Mouse (Mus musculus): ENCODE measurements at regions not wholly inside any gene's neighbourhood (a gene's known extent, or its start where the extent isn't known, plus 50 kb on each side); places are given as distances from the start of the nearest gene placed in this dataset.

- Histone ChIP-seq H3K9me3 (ENCODE audit: control insufficient read depth, low read length) (no peaks in the 10 kb centered on the region), H3K4me2 (replicated peaks) (no peak overlapping the region), H3K27ac (no peak overlapping the region; the same call in 1 of the 2 replicates), H3K36me3 (replicated peaks; ENCODE audit: control insufficient read depth, insufficient read depth) (no peaks in the 10 kb centered on the region), H3K4me3 (replicated peaks; ENCODE audit: low read length) (no peak overlapping the region), H3K27me3 (ENCODE audit: control insufficient read depth, insufficient read depth, low read length) (0 out of 2 replicates have a peak, but pooled peaks cover 6% of the 10 kb centered on the region), H3K4me1 (replicated peaks; ENCODE audit: control insufficient read depth, insufficient read depth, low read length) (peaks cover 17% of the 10 kb centered on the region), H3K9ac (no peak overlapping the region)
- 54% methylated on average over 16 of the region's 16 CpGs for WGBS
- DNase-seq (ENCODE audit: low spot score) (no peak), ATAC-seq (ENCODE audit: low FRiP score) (no peak)
These were observed 106.1 kb upstream of the Lhx5 start for GRCm38 (mm10) chr5:120325386-120325910.

- H3K36me3 ChIP-seq (replicated peaks; ENCODE audit: control insufficient read depth, insufficient read depth) = no peaks in the 10 kb centered on the region
- DNase-seq (ENCODE audit: low spot score) (peak; percentile 49), ATAC-seq (ENCODE audit: low FRiP score) (no peak)
- no peaks in the 10 kb centered on the region for H3K9me3 ChIP-seq (ENCODE audit: control insufficient read depth, low read length)
- 0 out of 2 replicates have a peak, but pooled peaks cover 8% of the 10 kb centered on the region for H3K27me3 ChIP-seq (ENCODE audit: control insufficient read depth, insufficient read depth, low read length)
- 60% methylated on average over 14 of the region's 14 CpGs for WGBS
- no peak overlapping the region for H3K4me3 ChIP-seq (replicated peaks; ENCODE audit: low read length)
- no peak overlapping the region for H3K9ac ChIP-seq
- H3K27ac ChIP-seq = no peak overlapping the region
- H3K4me2 ChIP-seq (replicated peaks) = no peak overlapping the region
- H3K4me1 ChIP-seq (replicated peaks; ENCODE audit: control insufficient read depth, insufficient read depth, low read length) = no peaks in the 10 kb centered on the region
These were observed 99.5 kb upstream of the Lhx5 start for GRCm38 (mm10) chr5:120332030-120332429.

GRCm38 (mm10) chr5:120339162-120339561 lies 92.3 kb upstream of the Lhx5 start:
- WGBS = 81% methylated on average over 2 of the region's 2 CpGs
- no peak for ATAC-seq (ENCODE audit: low FRiP score)

GRCm38 (mm10) chr5:120340696-120341231 lies 90.7 kb upstream of the Lhx5 start:
- Histone ChIP-seq H3K27ac (no peak overlapping the region), H3K9ac (no peak overlapping the region), H3K36me3 (replicated peaks; ENCODE audit: control insufficient read depth, insufficient read depth) (no peaks in the 10 kb centered on the region), H3K9me3 (ENCODE audit: control insufficient read depth, low read length) (no peaks in the 10 kb centered on the region), H3K4me1 (replicated peaks; ENCODE audit: control insufficient read depth, insufficient read depth, low read length) (no peaks in the 10 kb centered on the region), H3K4me2 (replicated peaks) (no peak overlapping the region), H3K4me3 (replicated peaks; ENCODE audit: low read length) (no peak overlapping the region), H3K27me3 (ENCODE audit: control insufficient read depth, insufficient read depth, low read length) (no peaks in the 10 kb centered on the region)
- 41% methylated on average over 3 of the region's 3 CpGs for WGBS
- ATAC-seq (ENCODE audit: low FRiP score) = no peak
- no peak for DNase-seq (ENCODE audit: low spot score)

More at GRCm38 (mm10) chr5:120339162-120339561, 92.3 kb upstream of the Lhx5 start:
- no peak overlapping the region for H3K4me3 ChIP-seq (replicated peaks; ENCODE audit: low read length)
- no peaks in the 10 kb centered on the region for H3K4me1 ChIP-seq (replicated peaks; ENCODE audit: control insufficient read depth, insufficient read depth, low read length)
- H3K4me2 ChIP-seq (replicated peaks) = no peak overlapping the region
- H3K27me3 ChIP-seq (ENCODE audit: control insufficient read depth, insufficient read depth, low read length) = 0 out of 2 replicates have a peak, but pooled peaks cover 8% of the 10 kb centered on the region
- H3K27ac ChIP-seq = no peak overlapping the region
- DNase-seq (ENCODE audit: low spot score) = no peak
- no peak overlapping the region for H3K9ac ChIP-seq
- no peaks in the 10 kb centered on the region for H3K9me3 ChIP-seq (ENCODE audit: control insufficient read depth, low read length)
- no peaks in the 10 kb centered on the region for H3K36me3 ChIP-seq (replicated peaks; ENCODE audit: control insufficient read depth, insufficient read depth)

DNA sequence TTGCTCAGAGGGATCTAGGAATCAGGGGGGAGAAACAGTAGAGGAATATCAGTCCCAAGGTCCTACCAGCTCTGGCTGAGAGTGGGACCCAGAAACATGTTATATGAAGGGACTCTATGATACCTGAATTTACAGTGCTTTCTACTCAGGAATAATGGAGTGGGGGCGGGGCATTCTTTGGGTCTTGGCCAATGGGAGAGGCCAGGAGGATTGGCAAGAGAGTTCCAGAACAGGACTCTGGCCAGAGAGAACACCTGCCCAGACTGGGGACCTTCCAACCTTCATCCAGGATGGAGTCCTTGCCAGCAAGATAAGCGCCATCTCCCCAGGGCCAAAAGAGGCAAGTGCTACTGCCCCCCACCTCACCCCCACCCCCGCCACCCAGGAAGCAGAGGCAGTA lies 81.0 kb upstream of the Lhx5 start:
- Histone ChIP-seq H3K36me3 (replicated peaks; ENCODE audit: control insufficient read depth, insufficient read depth) (no peaks in the 10 kb centered on the region), H3K9me3 (ENCODE audit: control insufficient read depth, low read length) (no peaks in the 10 kb centered on the region), H3K9ac (no peak overlapping the region), H3K4me3 (replicated peaks; ENCODE audit: low read length) (no peak overlapping the region), H3K4me2 (replicated peaks) (no peak overlapping the region), H3K27ac (no peak overlapping the region), H3K27me3 (ENCODE audit: control insufficient read depth, insufficient read depth, low read length) (no peaks in the 10 kb centered on the region), H3K4me1 (replicated peaks; ENCODE audit: control insufficient read depth, insufficient read depth, low read length) (peaks cover under 1% of the 10 kb centered on the region; the same call in 1 of the 2 replicates)
- WGBS = 89% methylated on average over 3 of the region's 3 CpGs
- no peak for ATAC-seq (ENCODE audit: low FRiP score)
- DNase-seq (ENCODE audit: low spot score) = no peak

GRCm38 (mm10) chr5:120351827-120352226 lies 79.7 kb upstream of the Lhx5 start:
- WGBS = 62% methylated on average over 5 of the region's 5 CpGs
- ATAC-seq (ENCODE audit: low FRiP score) = no peak
- Histone ChIP-seq H3K4me2 (replicated peaks) (no peak overlapping the region), H3K36me3 (replicated peaks; ENCODE audit: control insufficient read depth, insufficient read depth) (no peaks in the 10 kb centered on the region), H3K27ac (no peak overlapping the region), H3K4me3 (replicated peaks; ENCODE audit: low read length) (no peak overlapping the region), H3K9ac (no peak overlapping the region), H3K4me1 (replicated peaks; ENCODE audit: control insufficient read depth, insufficient read depth, low read length) (peaks cover 3% of the 10 kb centered on the region; the same call in 1 of the 2 replicates), H3K9me3 (ENCODE audit: control insufficient read depth, low read length) (no peaks in the 10 kb centered on the region), H3K27me3 (ENCODE audit: control insufficient read depth, insufficient read depth, low read length) (no peaks in the 10 kb centered on the region)
- DNase-seq (ENCODE audit: low spot score) = no peak

- no peak overlapping the region for H3K4me3 ChIP-seq (replicated peaks; ENCODE audit: low read length)
- H3K9me3 ChIP-seq (ENCODE audit: control insufficient read depth, low read length) = no peaks in the 10 kb centered on the region
- H3K27me3 ChIP-seq (ENCODE audit: control insufficient read depth, insufficient read depth, low read length) = no peaks in the 10 kb centered on the region
- 45% methylated on average over 5 of the region's 5 CpGs for WGBS
- no peak for DNase-seq (ENCODE audit: low spot score)
- no peaks in the 10 kb centered on the region for H3K36me3 ChIP-seq (replicated peaks; ENCODE audit: control insufficient read depth, insufficient read depth)
- H3K4me1 ChIP-seq (replicated peaks; ENCODE audit: control insufficient read depth, insufficient read depth, low read length) = peaks cover 3% of the 10 kb centered on the region; the same call in 1 of the 2 replicates
- H3K9ac ChIP-seq = no peak overlapping the region
- no peak overlapping the region for H3K4me2 ChIP-seq (replicated peaks)
- ATAC-seq (ENCODE audit: low FRiP score) = no peak
- H3K27ac ChIP-seq = no peak overlapping the region
These were observed 77.8 kb upstream of the Lhx5 start for GRCm38 (mm10) chr5:120353657-120354056.

DNA sequence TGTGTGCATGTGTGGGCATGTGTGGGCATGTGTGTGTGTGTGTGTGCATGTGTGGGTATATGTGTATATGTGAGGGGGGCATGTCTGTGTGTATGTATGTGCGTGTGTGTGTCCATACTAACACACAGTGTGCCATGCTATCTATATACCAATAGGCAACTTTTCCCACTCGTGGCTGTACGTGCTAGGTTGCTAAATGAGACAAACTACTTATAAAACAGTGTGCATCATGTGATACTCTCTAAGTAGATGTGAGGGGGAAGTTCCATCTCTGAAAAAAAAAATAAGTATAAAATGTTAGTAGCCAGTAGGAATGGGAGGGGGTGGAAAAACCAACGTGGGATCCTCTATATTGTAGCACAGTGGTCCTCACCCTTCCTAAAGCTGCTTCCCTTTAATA lies 74.5 kb upstream of the Lhx5 start:
- no peak overlapping the region for H3K4me3 ChIP-seq (replicated peaks; ENCODE audit: low read length)
- H3K27me3 ChIP-seq (ENCODE audit: control insufficient read depth, insufficient read depth, low read length) = no peaks in the 10 kb centered on the region
- H3K9ac ChIP-seq = no peak overlapping the region
- no peaks in the 10 kb centered on the region for H3K9me3 ChIP-seq (ENCODE audit: control insufficient read depth, low read length)
- no peak for ATAC-seq (ENCODE audit: low FRiP score)
- H3K36me3 ChIP-seq (replicated peaks; ENCODE audit: control insufficient read depth, insufficient read depth) = no peaks in the 10 kb centered on the region
- 83% methylated on average over 4 of the region's 4 CpGs for WGBS
- no peak overlapping the region for H3K27ac ChIP-seq
- H3K4me1 ChIP-seq (replicated peaks; ENCODE audit: control insufficient read depth, insufficient read depth, low read length) = peaks cover 3% of the 10 kb centered on the region; the same call in 1 of the 2 replicates
- H3K4me2 ChIP-seq (replicated peaks) = no peak overlapping the region
- no peak for DNase-seq (ENCODE audit: low spot score)

- H3K27ac ChIP-seq = no peak overlapping the region
- H3K9ac ChIP-seq = no peak overlapping the region
- H3K9me3 ChIP-seq (ENCODE audit: control insufficient read depth, low read length) = no peaks in the 10 kb centered on the region
- H3K4me3 ChIP-seq (replicated peaks; ENCODE audit: low read length) = no peak overlapping the region
- ATAC-seq (ENCODE audit: low FRiP score) = no peak
- peaks cover 3% of the 10 kb centered on the region; the same call in 1 of the 2 replicates for H3K4me1 ChIP-seq (replicated peaks; ENCODE audit: control insufficient read depth, insufficient read depth, low read length)
- no peaks in the 10 kb centered on the region for H3K36me3 ChIP-seq (replicated peaks; ENCODE audit: control insufficient read depth, insufficient read depth)
- whole genome bisulfite sequencing = 9% methylated on average over 20 of the region's 20 CpGs
- no peak overlapping the region for H3K4me2 ChIP-seq (replicated peaks)
- DNase-seq (ENCODE audit: low spot score) = no peak
- H3K27me3 ChIP-seq (ENCODE audit: control insufficient read depth, insufficient read depth, low read length) = no peaks in the 10 kb centered on the region
These were observed 73.3 kb upstream of the Lhx5 start for GRCm38 (mm10) chr5:120358084-120358690.
